Mouse (Mus musculus): ENCODE results near the gene Rnaseh2a. TPM values are rescaled to one million over a fixed set of nuclear protein-coding genes. Genes with fewer than 3 reads are reported as not detected.
A peak's percentile ranks its signal among the peaks of the same experiment; 100 is the strongest.

Gene Rnaseh2a
- total and polyA plus RNA-seq, 3 experiments: 105 to 109 TPM; not detected in 1

DNA sequence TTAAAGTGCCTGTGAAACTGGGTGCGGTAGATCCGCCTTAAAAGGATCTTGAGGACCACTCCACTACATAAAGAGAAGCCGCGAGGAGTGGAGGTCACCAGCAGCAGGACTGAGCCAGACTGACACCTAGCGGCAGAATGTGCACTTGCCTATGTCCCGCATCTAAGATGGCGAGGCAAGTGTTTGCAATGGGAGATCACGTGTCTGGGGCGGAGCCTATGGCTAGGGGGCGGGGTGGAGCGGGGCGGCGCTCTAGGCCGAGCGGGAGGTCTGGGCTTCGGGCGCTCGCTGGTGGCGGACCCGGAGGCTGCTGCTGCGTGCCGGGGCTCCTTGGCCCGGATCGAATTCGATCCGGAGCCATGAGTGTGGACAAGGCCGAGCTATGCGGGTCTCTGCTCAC, 20.8 kb upstream of the Rnaseh2a start, which contains the start of gene Hook2 (continued):
- TF ChIP-seq NELFE (IDR thresholded peaks at IDR 0.05; ENCODE audit: low read depth, low read length) (peak; percentile 23; the same call in 1 of the 2 replicates), MAZ (IDR thresholded peaks at IDR 0.05; ENCODE audit: low read depth, low read length) (peak; percentile 62; the same call in 1 of the 2 replicates), ETS1 (IDR thresholded peaks at IDR 0.05; ENCODE audit: low read depth, low read length) (peak; percentile 58; the same call in 1 of the 2 replicates), ZKSCAN1 (IDR thresholded peaks at IDR 0.05; ENCODE audit: low read depth, low read length) (no peak), GABPA (IDR thresholded peaks at IDR 0.05; ENCODE audit: low read depth, low read length) (no peak), BHLHE40 (IDR thresholded peaks at IDR 0.05; ENCODE audit: borderline replicate concordance, low read depth, low read length) (peak; percentile 90), ZC3H11A (IDR thresholded peaks at IDR 0.05; ENCODE audit: low read depth, low read length) (peak; percentile 68), USF1 (IDR thresholded peaks at IDR 0.05; ENCODE audit: low read depth, low read length) (peak; percentile 97), HCFC1 (IDR thresholded peaks at IDR 0.05; ENCODE audit: low read depth, low read length) (peak; percentile 83), MAFK (IDR thresholded peaks at IDR 0.05; ENCODE audit: borderline replicate concordance, low read depth, low read length) (no peak), EP300 (IDR thresholded peaks at IDR 0.05; ENCODE audit: low read depth in 1 of 2, low read length in 2 of 2) (peak in 1 of 2 experiments; percentile 19; a peak in 1 of 4 replicates), JUND (IDR thresholded peaks at IDR 0.05; ENCODE audit: low read depth, low read length) (no peak), CTCF (IDR thresholded peaks at IDR 0.05 in 2 of 3, conservative IDR thresholded peaks at IDR 0.05 in 1 of 3; ENCODE audit: control insufficient read depth in 1 of 3, insufficient read depth in 1 of 3, low read depth in 2 of 3, low read length in 3 of 3, poor library complexity in 1 of 3, severe bottlenecking in 1 of 3) (peak; percentile 81 to 96 (median 91)), UBTF (IDR thresholded peaks at IDR 0.05; ENCODE audit: borderline replicate concordance, insufficient read depth, low read depth, low read length) (no peak), MAX (IDR thresholded peaks at IDR 0.05; ENCODE audit: low read length) (peak; percentile 94), NRF1 (IDR thresholded peaks at IDR 0.05; ENCODE audit: insufficient read depth, low read depth, low read length, poor library complexity, severe bottlenecking) (no peak), TCF12 (IDR thresholded peaks at IDR 0.05; ENCODE audit: low read depth, low read length) (peak; percentile 60; the same call in 1 of the 2 replicates), SMC3 (IDR thresholded peaks at IDR 0.05; ENCODE audit: low read depth, low read length) (peak; percentile 87), MXI1 (IDR thresholded peaks at IDR 0.05; ENCODE audit: low read depth, low read length) (peak; percentile 80), POLR2A (IDR thresholded peaks at IDR 0.05; ENCODE audit: control insufficient read depth in 1 of 2, insufficient read depth in 1 of 2, low read depth in 1 of 2, low read length in 2 of 2, poor library complexity in 1 of 2) (peak in 1 of 2 experiments; percentile 63; a peak in 2 of 4 replicates), E2F4 (IDR thresholded peaks at IDR 0.05; ENCODE audit: borderline replicate concordance, low read depth, low read length) (no peak), MYB (IDR thresholded peaks at IDR 0.05; ENCODE audit: low read depth, low read length) (no peak), POLR2AphosphoS2 (IDR thresholded peaks at IDR 0.05; ENCODE audit: low read length) (peak; percentile 36; the same call in 1 of the 2 replicates)

DNA sequence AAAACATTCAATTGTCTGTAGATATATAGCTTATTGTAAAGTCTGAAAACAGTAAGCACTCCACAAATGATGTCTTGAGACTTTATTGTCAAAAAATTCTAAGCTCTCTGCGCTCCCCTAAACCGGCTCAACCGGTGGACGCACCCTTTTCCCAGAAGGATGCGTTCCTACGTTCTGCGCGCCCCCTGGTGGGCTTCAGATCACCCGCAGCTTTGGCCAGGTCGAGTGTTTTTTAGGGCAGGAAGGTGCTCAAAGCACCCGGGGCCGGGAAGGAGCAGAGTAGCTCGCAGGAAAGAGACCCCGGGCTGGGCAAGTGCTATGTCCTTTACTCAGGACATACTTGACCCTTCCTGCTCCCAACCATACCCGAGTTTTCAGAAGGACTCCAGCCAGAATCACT, 20.2 kb upstream of the Rnaseh2a start:
- Histone ChIP-seq H3K27ac (ENCODE audit: control insufficient read depth, low read depth, low read length) (peak overlapping the region; percentile 68), H3K4me1 (ENCODE audit: control insufficient read depth in 1 of 2, insufficient read depth in 2 of 2, low read length in 2 of 2) (peaks cover 0 to 25% of the 10 kb centered on the region in 2 experiments; a peak in 3 of 4 replicates), H3K79me2 (ENCODE audit: control insufficient read depth, insufficient read depth, low read length, poor library complexity) (peaks cover 6% of the 10 kb centered on the region; the same call in 1 of the 2 replicates), H3K27me3 (ENCODE audit: control insufficient read depth in 1 of 2, insufficient read depth in 2 of 2, low read length in 2 of 2) (no peaks in the 10 kb centered on the region), H3K4me3 (ENCODE audit: control insufficient read depth in 1 of 2, insufficient read depth in 1 of 2, low read depth in 2 of 2, low read length in 2 of 2) (peak overlapping the region; percentile 55 to 59), H3K9me3 (replicated peaks; ENCODE audit: insufficient read depth, low read length) (no peaks in the 10 kb centered on the region), H3K9ac (ENCODE audit: control insufficient read depth, low read depth, low read length, poor library complexity, severe bottlenecking) (peak overlapping the region; percentile 87), H3K36me3 (ENCODE audit: control insufficient read depth in 1 of 2, insufficient read depth in 2 of 2, low read length in 2 of 2) (peaks cover 0 to 16% of the 10 kb centered on the region in 2 experiments; a peak in 2 of 4 replicates)
- TF ChIP-seq CHD1 (IDR thresholded peaks at IDR 0.05; ENCODE audit: low read depth, low read length) (peak; percentile 76; the same call in 1 of the 2 replicates), RAD21 (IDR thresholded peaks at IDR 0.05; ENCODE audit: low read depth, low read length) (peak; percentile 82), UBTF (IDR thresholded peaks at IDR 0.05; ENCODE audit: borderline replicate concordance, insufficient read depth, low read depth, low read length) (no peak), SIN3A (IDR thresholded peaks at IDR 0.05; ENCODE audit: low read length) (peak; percentile 52; the same call in 1 of the 2 replicates), RCOR1 (IDR thresholded peaks at IDR 0.05; ENCODE audit: low read depth, low read length) (0 out of 2 replicates have a peak, but pooled peaks have one; percentile 23), MYB (IDR thresholded peaks at IDR 0.05; ENCODE audit: low read depth, low read length) (no peak), ZC3H11A (IDR thresholded peaks at IDR 0.05; ENCODE audit: low read depth, low read length) (peak; percentile 98), HCFC1 (IDR thresholded peaks at IDR 0.05; ENCODE audit: low read depth, low read length) (peak; percentile 31; the same call in 1 of the 2 replicates), JUND (IDR thresholded peaks at IDR 0.05; ENCODE audit: low read depth, low read length) (no peak), ETS1 (IDR thresholded peaks at IDR 0.05; ENCODE audit: low read depth, low read length) (peak; percentile 43; the same call in 1 of the 2 replicates), TCF12 (IDR thresholded peaks at IDR 0.05; ENCODE audit: low read depth, low read length) (no peak), MXI1 (IDR thresholded peaks at IDR 0.05; ENCODE audit: low read depth, low read length) (0 out of 2 replicates have a peak, but pooled peaks have one; percentile 10), SMC3 (IDR thresholded peaks at IDR 0.05; ENCODE audit: low read depth, low read length) (peak; percentile 99), CTCF (IDR thresholded peaks at IDR 0.05 in 2 of 3, conservative IDR thresholded peaks at IDR 0.05 in 1 of 3; ENCODE audit: control insufficient read depth in 1 of 3, insufficient read depth in 1 of 3, low read depth in 2 of 3, low read length in 3 of 3, poor library complexity in 1 of 3, severe bottlenecking in 1 of 3) (peak; percentile 60 to 99 (median 97); a peak in 5 of 6 replicates), BHLHE40 (IDR thresholded peaks at IDR 0.05; ENCODE audit: borderline replicate concordance, low read depth, low read length) (no peak)
- peak; percentile 95 for DNase-seq (ENCODE audit: low read depth, low spot score)

All from MEL (cell line).